Mouse (Mus musculus): ENCODE data around the gene Limd2. TPM values are rescaled to one million over a fixed set of nuclear protein-coding genes. Genes with fewer than 3 reads are reported as not detected.
"Not testable (repeated sequence)": the region's sequence is repeated elsewhere in the genome, so short reads cannot be mapped to it uniquely, and the experiment has no call there.

Limd2 gene
- polyA plus RNA-seq (2016; fragmentation: Nextera tagmentation; extraction: Ambion mirVana), result 109 and 112 TPM in 2 replicates

DNA sequence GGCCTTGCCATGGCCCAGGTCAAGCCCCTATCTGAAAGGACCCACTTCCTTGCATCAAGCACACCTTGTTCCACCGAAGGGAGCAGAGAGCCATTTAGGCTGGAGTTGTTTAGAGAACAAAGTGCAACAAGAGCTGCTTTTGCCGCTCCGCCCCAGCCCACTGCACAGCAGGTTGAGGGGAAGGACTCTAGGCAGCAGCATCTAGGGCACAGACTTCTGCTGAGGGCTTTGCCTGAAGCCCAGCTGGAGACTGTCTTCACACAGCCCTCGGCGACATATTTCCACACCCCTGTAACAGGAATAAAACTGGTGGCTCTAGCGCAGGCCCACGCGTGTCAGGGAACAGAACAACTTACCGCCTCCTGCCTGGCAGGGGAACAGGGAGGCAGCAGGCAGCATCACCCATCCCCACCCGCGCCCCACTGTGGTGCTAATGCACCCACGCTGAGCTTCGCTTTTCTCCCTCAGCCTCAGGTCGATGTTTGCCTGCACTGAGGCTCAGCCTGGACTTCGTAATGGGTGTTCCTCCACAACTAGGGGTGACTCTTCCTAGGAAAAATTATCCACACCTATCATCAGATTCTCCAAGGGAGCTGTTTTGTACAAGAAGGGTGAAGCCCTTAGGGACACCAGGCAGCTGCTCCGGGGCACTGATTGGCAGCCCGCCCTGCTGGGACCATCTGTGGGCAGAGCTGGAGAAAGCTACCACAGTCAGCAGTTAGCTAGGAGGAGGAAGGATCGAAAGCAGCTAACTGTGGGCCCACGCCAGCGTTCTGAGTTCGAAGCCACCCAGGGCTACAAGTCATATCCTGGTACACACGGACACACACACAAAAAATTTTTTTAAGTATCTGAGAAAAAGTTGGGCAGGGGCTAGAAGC, at the start of gene Limd2, which contains the start of gene Gm10840:
Gene Limd2 (minus strand): TSS at position 20 of the 881 bp plus-strand sequence.
Gene Gm10840 (plus strand): TSS at position 10 of the 881 bp plus-strand sequence.
- Histone ChIP-seq H3K4me1 (peaks cover 36% of the 10 kb centered on the region), H3K4me2 (peak within 1 kb of the TSS; percentile 99), H3K9ac (peak within 1 kb of the TSS; percentile 81), H3K4me3 (peak within 1 kb of the TSS; percentile 74), H3K36me3 (peaks cover 42% of the 10 kb centered on the region), H3K27ac (peak within 1 kb of the TSS; percentile 82), H3K9me3 (replicated peaks) (no peaks in the 10 kb centered on the region), H3K27me3 (replicated peaks) (peaks cover 37% of the 10 kb centered on the region)
- 39% methylated on average over 22 of the region's 22 CpGs for WGBS (ENCODE audit: insufficient replicate concordance)
- ATAC-seq, result peak; percentile 13

DNA sequence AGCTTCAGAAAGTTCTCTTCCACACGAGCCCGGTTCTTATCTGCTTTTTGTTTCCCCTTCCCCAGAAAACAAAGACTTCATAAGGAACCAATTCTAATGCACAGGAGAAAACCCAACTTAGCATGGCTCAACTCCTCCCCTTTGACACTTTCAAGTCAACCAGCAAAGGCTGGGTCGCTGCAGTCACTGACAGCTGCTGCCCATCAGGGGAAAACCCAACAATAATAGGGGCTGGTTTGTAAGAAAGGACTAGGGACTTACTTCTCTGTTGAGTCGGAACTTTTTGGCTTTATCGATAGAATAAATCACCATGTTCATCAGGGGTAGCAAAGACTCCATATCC, 41.4 kb upstream of the Limd2 start, which contains the start of gene Strada:
Gene Strada (minus strand): TSS at position 46 of the 343 bp plus-strand sequence.
- Histone ChIP-seq H3K9me3 (replicated peaks) (no peaks in the 10 kb centered on the region), H3K27ac (peak within 1 kb of the TSS; percentile 56; the same call in 1 of the 2 replicates), H3K27me3 (replicated peaks) (no peaks in the 10 kb centered on the region), H3K4me2 (no peak within 1 kb of the TSS; the same call in 1 of the 2 replicates), H3K4me1 (peaks cover 36% of the 10 kb centered on the region), H3K9ac (no peak within 1 kb of the TSS), H3K36me3 (peaks cover 93% of the 10 kb centered on the region), H3K4me3 (no peak within 1 kb of the TSS)
- no peak for ATAC-seq
- WGBS (ENCODE audit: insufficient replicate concordance), result 58% methylated on average over 5 of the region's 5 CpGs

DNA sequence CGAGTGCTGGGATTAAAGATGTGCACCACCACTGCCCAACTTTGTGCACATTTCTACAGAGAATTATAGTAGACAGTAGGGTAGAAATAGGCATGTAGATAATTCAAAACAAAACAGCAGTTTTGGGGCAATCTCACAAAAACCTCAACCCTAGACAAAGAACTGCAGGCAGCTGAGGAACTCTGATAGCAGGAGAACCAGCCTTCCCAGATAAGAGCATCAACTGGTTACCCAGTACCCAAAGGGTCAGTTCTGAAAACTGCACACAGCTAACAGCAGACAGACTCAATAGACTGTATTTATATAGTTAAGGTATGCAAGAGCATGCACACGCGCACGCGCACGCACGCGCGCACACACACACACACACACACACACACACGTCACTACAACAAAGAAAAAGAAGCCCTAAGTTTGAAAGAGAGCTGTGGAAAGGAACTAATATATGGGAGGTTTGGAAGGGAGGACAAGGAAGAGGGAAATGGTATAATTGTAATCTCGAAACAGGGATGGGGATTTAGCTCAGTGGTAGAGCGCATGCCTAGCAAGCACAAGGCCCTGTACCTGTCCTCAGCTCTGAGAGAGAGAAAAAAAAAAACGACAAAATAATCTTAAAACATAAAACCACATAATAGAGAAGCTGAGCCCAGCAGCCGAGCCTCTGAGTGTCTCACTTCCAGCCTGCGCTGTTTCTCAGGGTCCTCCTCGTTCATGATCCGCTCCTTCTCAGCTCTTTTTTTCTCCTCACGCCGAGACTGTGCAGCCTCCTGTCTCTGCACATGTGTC, 40.9 kb upstream of the Limd2 start:
- Histone ChIP-seq H3K36me3 (peaks cover 93% of the 10 kb centered on the region), H3K4me1 (peaks cover 36% of the 10 kb centered on the region), H3K4me2 (no peak overlapping the region; the same call in 1 of the 2 replicates), H3K9me3 (replicated peaks) (no peaks in the 10 kb centered on the region), H3K27me3 (replicated peaks) (no peaks in the 10 kb centered on the region), H3K27ac (peak overlapping the region; percentile 56; the same call in 1 of the 2 replicates), H3K9ac (no peak overlapping the region), H3K4me3 (no peak overlapping the region)
- 71% methylated on average over 19 of the region's 19 CpGs for WGBS (ENCODE audit: insufficient replicate concordance)
- ATAC-seq, result peak; percentile 74

DNA sequence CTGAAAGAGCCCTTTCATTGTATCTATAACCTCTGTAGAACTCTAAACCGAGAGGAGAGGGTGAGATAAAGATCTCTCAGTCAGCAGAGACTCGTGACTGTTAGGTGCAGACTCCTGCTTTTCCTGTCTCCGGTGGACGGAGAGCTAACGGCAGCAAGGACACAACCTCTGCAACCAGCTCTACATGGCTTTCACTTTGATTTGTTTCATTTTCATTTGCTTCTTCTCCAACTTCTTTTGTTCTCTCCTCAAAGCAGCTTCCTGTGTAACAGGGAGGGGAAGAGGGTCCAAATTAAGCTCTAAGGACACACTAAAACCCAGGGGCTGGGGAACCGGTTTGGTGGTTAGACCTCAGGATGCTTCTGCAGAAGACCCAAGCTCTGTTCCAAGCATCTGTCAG, 40.1 kb upstream of the Limd2 start:
- H3K4me2 ChIP-seq, result no peak overlapping the region; the same call in 1 of the 2 replicates
- no peaks in the 10 kb centered on the region for H3K27me3 ChIP-seq (replicated peaks)
- H3K4me1 ChIP-seq, result peaks cover 36% of the 10 kb centered on the region
- no peak for ATAC-seq
- WGBS (ENCODE audit: insufficient replicate concordance), result 54% methylated on average over 6 of the region's 6 CpGs
- no peaks in the 10 kb centered on the region for H3K9me3 ChIP-seq (replicated peaks)
- H3K27ac ChIP-seq, result peak overlapping the region; percentile 51; the same call in 1 of the 2 replicates
- H3K4me3 ChIP-seq, result no peak overlapping the region
- no peak overlapping the region for H3K9ac ChIP-seq
- H3K36me3 ChIP-seq, result peaks cover 94% of the 10 kb centered on the region

DNA sequence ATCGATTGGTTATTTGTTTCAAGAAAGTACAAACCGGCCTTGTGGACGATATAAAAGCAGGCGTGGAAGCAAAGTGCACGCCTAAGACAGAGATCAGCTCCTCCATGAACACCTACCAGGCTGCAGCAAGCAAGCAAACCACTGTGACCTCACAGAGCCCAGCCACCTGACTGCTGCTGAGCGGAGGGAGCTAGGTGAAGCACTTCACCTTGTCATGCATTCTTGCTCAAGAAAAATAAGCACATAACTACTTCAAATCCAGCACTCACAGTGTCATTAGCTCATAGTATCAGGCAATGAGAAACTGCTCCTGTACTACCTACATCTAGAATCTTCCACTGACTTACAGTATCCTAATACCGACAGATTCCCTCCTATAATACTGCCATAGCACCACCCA, 39.3 kb upstream of the Limd2 start:
- not testable (repeated sequence) for H3K4me3 ChIP-seq; ATAC-seq; H3K9ac ChIP-seq; H3K4me2 ChIP-seq; H3K27me3 ChIP-seq (replicated peaks); H3K9me3 ChIP-seq (replicated peaks); H3K27ac ChIP-seq
- WGBS (ENCODE audit: insufficient replicate concordance), result 84% methylated on average over 7 of the region's 7 CpGs
- Histone ChIP-seq H3K4me1 (peaks cover 41% of the 10 kb centered on the region), H3K36me3 (peaks cover 87% of the 10 kb centered on the region)

DNA sequence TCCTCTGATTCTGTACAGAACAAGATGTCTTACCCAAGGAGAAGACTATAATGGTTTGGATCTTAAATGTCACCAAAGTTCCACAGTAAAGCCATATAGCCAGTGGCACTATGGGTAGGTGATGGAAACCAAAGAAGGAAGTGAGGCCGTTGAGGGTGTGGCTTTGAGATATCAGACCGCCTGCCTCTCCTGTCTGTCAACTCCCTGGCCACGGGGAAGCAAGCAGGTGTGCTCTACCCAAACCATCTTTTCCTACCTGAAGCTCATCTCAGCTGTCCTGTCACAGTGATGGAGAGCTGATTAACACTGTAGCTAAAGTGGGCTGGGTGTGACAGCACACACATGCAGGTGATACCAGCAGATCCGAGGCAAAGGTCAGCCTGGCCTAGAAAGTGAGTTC, 37.6 kb upstream of the Limd2 start:
- Histone ChIP-seq H3K4me1 (peaks cover 53% of the 10 kb centered on the region), H3K36me3 (peaks cover 70% of the 10 kb centered on the region), H3K9ac (no peak overlapping the region), H3K4me2 (no peak overlapping the region), H3K9me3 (replicated peaks) (no peaks in the 10 kb centered on the region), H3K27me3 (replicated peaks) (no peaks in the 10 kb centered on the region), H3K4me3 (no peak overlapping the region), H3K27ac (0 out of 2 replicates have a peak overlapping the region, but pooled peaks have one; percentile 12)
- 44% methylated on average over 4 of the region's 4 CpGs for WGBS (ENCODE audit: insufficient replicate concordance)
- no peak for ATAC-seq

DNA sequence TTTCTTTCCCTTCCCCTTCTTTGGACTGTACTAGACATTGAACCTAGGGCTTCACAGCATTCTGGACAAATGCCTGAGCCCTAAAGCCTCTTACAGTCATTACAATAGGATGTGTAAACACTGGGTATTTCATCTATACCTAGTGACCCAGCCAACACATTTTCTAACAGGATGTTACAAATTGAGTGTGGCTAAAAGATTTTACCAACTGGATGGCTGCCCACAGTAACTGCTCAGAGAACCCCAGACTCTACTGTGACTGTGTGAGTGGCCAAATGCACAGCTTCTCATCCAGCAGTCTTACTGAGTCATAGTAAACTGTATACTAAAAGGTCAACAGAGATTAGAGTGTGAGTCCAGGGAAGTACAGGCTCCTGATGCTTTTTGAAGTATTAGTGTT, 34.7 kb upstream of the Limd2 start:
- Histone ChIP-seq H3K4me2 (no peak overlapping the region), H3K9ac (no peak overlapping the region), H3K27ac (peak overlapping the region; percentile 26; the same call in 1 of the 2 replicates)

DNA sequence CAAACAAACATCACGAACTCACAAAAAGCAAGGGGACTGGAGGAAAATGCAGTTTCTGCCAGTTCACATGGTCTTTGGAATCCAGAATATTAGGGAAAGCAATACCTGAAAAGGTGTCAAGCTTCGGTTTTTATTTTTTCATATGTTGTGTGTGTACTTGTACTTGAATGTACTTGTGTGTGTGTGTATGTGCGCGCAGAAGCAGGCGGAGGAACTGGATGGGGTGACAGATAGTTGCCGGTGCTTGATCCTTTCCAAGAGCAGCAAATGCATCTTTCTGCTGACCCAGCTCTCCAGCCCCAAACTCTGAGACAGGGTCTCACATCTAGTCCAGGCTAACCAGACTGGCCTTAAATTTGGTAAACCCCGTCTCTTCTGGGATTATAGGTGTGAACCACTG, 34.2 kb upstream of the Limd2 start:
- ATAC-seq, result no peak
- peaks cover 38% of the 10 kb centered on the region for H3K36me3 ChIP-seq
- no peak overlapping the region for H3K4me2 ChIP-seq
- H3K9me3 ChIP-seq (replicated peaks), result no peaks in the 10 kb centered on the region
- H3K4me1 ChIP-seq, result peaks cover 50% of the 10 kb centered on the region
- 0 out of 2 replicates have a peak overlapping the region, but pooled peaks have one; percentile 2 for H3K9ac ChIP-seq
- WGBS (ENCODE audit: insufficient replicate concordance), result 87% methylated on average over 7 of the region's 7 CpGs
- H3K4me3 ChIP-seq, result no peak overlapping the region
- 0 out of 2 replicates have a peak overlapping the region, but pooled peaks have one; percentile 26 for H3K27ac ChIP-seq
- H3K27me3 ChIP-seq (replicated peaks), result no peaks in the 10 kb centered on the region

More for the DNA sequence above, 34.7 kb upstream of the Limd2 start:
- Histone ChIP-seq H3K36me3 (peaks cover 42% of the 10 kb centered on the region), H3K27me3 (replicated peaks) (no peaks in the 10 kb centered on the region), H3K4me3 (no peak overlapping the region), H3K4me1 (peaks cover 50% of the 10 kb centered on the region), H3K9me3 (replicated peaks) (no peaks in the 10 kb centered on the region)
- ATAC-seq, result no peak

DNA sequence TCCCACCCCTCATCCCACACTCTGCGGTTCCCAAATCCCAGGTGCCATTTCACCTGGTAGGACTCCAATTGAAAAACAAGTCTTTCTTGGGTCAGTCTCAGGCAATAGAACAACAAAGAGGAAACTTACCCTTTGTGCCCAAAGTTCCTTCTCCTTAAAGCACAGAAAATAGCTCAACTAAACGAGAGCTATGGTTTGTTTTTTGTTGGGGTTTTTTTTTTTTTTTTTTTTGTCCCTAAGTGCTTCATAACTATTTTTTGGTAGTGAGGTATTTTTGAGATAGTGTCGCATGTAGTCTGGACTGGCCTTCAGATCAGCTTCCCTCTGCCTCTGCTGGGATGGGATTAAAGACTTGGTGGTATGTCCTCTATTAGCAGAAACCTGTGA, 33.5 kb upstream of the Limd2 start:
- Histone ChIP-seq H3K9ac (peak overlapping the region; percentile 79), H3K27ac (peak overlapping the region; percentile 86), H3K4me1 (peaks cover 50% of the 10 kb centered on the region), H3K27me3 (replicated peaks) (no peaks in the 10 kb centered on the region), H3K4me2 (peak overlapping the region; percentile 87), H3K9me3 (replicated peaks) (no peaks in the 10 kb centered on the region), H3K36me3 (peaks cover 33% of the 10 kb centered on the region), H3K4me3 (peak overlapping the region; percentile 70)
- no peak for ATAC-seq
- 32% methylated on average over 3 of the region's 3 CpGs for WGBS (ENCODE audit: insufficient replicate concordance)

DNA sequence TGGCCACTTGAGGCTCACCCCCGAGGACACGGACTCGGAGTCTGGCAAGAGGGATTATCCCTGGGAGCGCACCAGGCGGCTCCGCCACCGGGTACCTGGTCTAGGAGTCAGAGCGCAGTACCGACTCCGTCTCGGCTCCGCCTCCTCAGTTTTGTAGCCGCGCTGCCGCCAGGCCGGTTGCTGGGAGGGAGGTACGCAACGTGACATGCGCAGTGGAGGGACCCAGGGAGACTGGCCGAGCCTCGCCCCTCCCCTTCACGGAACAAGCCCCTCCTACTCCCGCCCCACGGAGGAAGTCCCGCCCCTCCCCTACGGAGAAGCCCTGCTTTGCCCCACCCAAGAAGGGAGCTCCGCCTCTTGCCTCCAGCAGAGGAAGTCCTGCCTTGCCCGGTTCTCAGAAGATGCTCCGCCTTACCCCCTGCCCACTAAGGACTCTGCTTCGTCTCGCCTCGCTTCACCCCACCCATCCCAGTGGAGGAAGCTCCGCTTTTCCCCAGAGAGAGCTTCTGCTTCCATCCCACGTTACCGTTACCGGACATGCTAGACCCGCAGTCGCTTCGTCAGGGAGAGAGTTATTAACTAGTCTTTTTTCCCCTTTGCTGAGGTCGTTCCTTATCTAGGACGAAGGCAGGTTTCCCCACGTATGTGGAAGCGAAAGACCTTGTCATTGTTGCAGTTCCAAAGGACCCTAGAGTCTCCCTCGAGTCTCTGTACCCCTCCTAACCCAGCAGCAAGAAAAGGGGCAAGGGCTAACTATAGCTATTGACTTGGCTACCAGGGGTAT, 32.9 kb upstream of the Limd2 start:
- H3K4me3 ChIP-seq, result peak overlapping the region; percentile 70
- peaks cover 45% of the 10 kb centered on the region for H3K4me1 ChIP-seq
- H3K9ac ChIP-seq, result peak overlapping the region; percentile 79
- peaks cover 28% of the 10 kb centered on the region for H3K36me3 ChIP-seq
- no peaks in the 10 kb centered on the region for H3K9me3 ChIP-seq (replicated peaks)
- H3K27ac ChIP-seq, result peak overlapping the region; percentile 91
- peak overlapping the region; percentile 87 for H3K4me2 ChIP-seq
- WGBS (ENCODE audit: insufficient replicate concordance), result under 1% methylated on average over 43 of the region's 44 CpGs
- peak; percentile 97 for ATAC-seq
- H3K27me3 ChIP-seq (replicated peaks), result no peaks in the 10 kb centered on the region

DNA sequence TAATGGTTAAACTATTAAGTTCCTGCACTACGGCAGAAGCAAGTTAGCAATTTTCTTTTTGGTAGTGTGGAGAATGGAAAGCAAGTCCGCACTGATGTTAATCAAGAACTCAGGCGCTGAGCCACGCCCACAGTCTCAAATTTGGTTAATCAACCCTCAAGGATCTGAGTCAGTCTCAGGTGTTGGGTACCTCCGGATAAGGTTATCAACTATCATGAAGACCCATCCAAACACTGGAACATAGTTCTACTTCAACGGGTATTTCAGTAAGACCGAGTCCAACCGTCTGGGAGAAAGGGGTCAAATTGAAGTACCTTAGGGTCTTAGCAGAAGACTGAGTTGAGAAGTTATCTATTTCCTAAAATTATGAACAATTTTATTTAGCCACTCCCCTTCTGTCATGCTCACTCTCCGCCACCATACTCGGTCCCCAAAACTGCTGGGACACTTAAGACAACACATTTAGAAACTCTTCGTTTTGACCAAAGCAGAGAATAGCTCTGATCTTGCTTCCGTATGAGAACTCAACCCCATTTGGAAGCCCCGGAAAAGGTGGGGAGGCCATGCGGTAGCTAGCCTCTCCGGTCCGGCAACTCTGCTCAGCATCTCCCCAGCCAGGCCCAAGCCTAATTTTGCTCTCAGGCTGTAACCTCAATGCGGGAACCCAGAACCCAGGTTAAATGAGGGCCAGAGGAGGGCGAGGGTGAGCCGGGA, 32.2 kb upstream of the Limd2 start:
- peak; percentile 54 for ATAC-seq
- H3K9ac ChIP-seq, result peak overlapping the region; percentile 79
- 6% methylated on average over 19 of the region's 19 CpGs for WGBS (ENCODE audit: insufficient replicate concordance)
- no peaks in the 10 kb centered on the region for H3K9me3 ChIP-seq (replicated peaks)
- peaks cover 38% of the 10 kb centered on the region for H3K4me1 ChIP-seq
- H3K27ac ChIP-seq, result peak overlapping the region; percentile 91
- H3K27me3 ChIP-seq (replicated peaks), result no peaks in the 10 kb centered on the region
- H3K36me3 ChIP-seq, result peaks cover 20% of the 10 kb centered on the region
- peak overlapping the region; percentile 87 for H3K4me2 ChIP-seq
- peak overlapping the region; percentile 70 for H3K4me3 ChIP-seq

All from liver, embryonic 12.5 days (tissue).